Mouse (Mus musculus) heart, embryonic 15.5 days (tissue): ENCODE results near the gene Cacng7. TPM values are rescaled to one million over a fixed set of nuclear protein-coding genes. Genes with fewer than 3 reads are reported as not detected.

Experiments
- ATAC-seq: fragments of 200-750 bp; cut with Nextera tagmentation; replicated peaks from 2 replicates; pipeline ENCODE4 v1.8.0; 2017; ENCODE audit warnings: low read depth, moderate TSS enrichment; ENCODE audit not compliant: insufficient number of reproducible peaks, insufficient read depth, low FRiP score
- H3K27ac ChIP-seq: fragments of 300-500 bp; sonication (generic); 2 replicates; pipeline ENCODE4 v1.5.1; 2015; ENCODE audit warnings: mild to moderate bottlenecking, inconsistent platforms
- H3K27me3 ChIP-seq: fragments of 300-500 bp; sonication (generic); 2 replicates; pipeline ENCODE4 v1.6.1; 2015; ENCODE audit warnings: inconsistent platforms
- H3K36me3 ChIP-seq: fragments of 300-500 bp; sonication (generic); 2 replicates; pipeline ENCODE4 v1.6.1; 2015; ENCODE audit warnings: mild to moderate bottlenecking, inconsistent platforms
- H3K4me1 ChIP-seq: fragments of 300-500 bp; sonication (generic); replicated peaks from 2 replicates; pipeline ENCODE4 v1.6.1; 2015; ENCODE audit warnings: inconsistent platforms
- H3K4me2 ChIP-seq: fragments of 300-500 bp; sonication (generic); 2 replicates; pipeline ENCODE4 v1.6.1; 2015; ENCODE audit warnings: inconsistent platforms, mild to moderate bottlenecking, moderate library complexity
- H3K4me3 ChIP-seq: fragments of 300-500 bp; sonication (generic); 2 replicates; pipeline ENCODE4 v1.5.1; 2015; ENCODE audit warnings: mild to moderate bottlenecking, inconsistent platforms
- H3K9ac ChIP-seq: fragments of 300-500 bp; sonication (generic); 2 replicates; pipeline ENCODE4 v1.6.1; 2015; ENCODE audit warnings: mild to moderate bottlenecking, inconsistent platforms
- H3K9me3 ChIP-seq: fragments of 300-500 bp; sonication (generic); replicated peaks from 2 replicates; pipeline ENCODE4 v1.6.1; 2016; ENCODE audit warnings: inconsistent platforms
- WGBS: fragments of 180-500 bp; shearing (Covaris S2); methylation state at CpG from one replicate; pipeline ENCODE4 v1.1.7; 2015; ENCODE audit warnings: mixed read lengths; 5-methylcytosine and 5-hydroxymethylcytosine counted together
- polyA plus RNA-seq: library from polyadenylated mRNA; unstranded; fragments of >200 nt; fragmentation: Nextera tagmentation; extraction: Ambion mirVana; gene quantifications from 2 replicates; pipeline ENCODE4 v1.2.1, GENCODE M21; 2015

Cacng7 gene
- polyA plus RNA-seq, 1 experiment from 2014 or later: 0.10 TPM

DNA sequence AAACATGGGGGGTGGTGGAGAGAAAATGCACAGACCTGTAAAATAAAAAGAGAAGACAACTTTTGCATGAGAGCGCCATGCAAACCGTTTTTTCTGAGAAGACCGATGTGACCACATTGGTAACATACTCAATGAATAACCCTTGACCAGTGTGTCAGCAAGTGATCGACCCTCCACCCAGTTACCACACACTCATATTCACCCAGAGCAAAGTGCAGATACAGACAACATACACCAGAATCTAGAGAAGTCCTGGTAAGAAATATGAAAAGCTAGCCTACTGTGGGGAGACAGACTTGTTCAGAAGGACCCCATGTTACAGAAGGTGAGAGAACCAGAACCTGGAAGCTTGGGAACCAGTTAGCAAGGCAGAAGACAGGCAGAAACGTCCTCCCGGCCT, 1.6 kb upstream of the Cacng7 start:
- WGBS: 52% methylated on average over 6 of the region's 6 CpGs
- Histone ChIP-seq H3K27ac (no peak overlapping the region), H3K4me1 (peaks cover 18% of the 10 kb centered on the region), H3K9ac (no peak overlapping the region), H3K36me3 (no peaks in the 10 kb centered on the region), H3K4me2 (peak overlapping the region; percentile 65), H3K27me3 (peaks cover 54% of the 10 kb centered on the region), H3K9me3 (no peaks in the 10 kb centered on the region), H3K4me3 (peak overlapping the region; percentile 57)
- ATAC-seq: no peak

DNA sequence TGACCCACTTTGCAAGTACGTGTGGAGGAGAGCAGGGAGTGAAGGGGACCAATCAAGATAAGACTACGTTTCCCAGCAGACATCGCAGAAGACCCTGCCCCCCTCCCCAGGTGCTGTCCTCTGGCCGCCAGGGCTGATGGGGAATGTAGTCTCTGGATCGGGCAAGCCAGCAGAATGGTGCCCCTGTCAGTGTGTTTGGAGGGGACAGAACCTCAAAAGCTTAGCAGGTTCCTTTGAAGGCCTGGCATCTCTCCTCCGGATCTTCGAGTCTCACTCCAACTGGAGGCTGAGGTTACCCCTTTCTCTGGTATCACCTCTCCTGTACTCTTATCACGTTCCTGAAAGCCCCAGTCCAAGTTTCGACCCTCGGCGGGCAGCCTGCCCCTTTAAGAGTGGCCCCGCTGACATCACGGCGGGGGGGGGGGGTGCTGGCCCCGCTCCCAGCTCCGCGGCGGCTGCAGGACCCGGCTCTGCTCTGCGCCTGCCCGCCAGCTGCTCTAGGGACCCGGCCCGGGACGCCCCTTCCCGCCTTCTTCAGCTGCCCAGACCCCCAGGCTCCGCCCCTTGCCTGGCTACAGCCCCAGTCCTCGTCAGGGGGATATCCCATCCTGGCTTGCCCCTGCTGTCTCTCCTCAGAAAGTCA, 1.1 kb upstream of the Cacng7 start:
- Histone ChIP-seq H3K9ac (peak overlapping the region; percentile 38; the same call in 1 of the 2 replicates), H3K36me3 (no peaks in the 10 kb centered on the region), H3K27me3 (peaks cover 54% of the 10 kb centered on the region), H3K4me3 (peak overlapping the region; percentile 57), H3K9me3 (no peaks in the 10 kb centered on the region), H3K27ac (peak overlapping the region; percentile 54), H3K4me1 (peaks cover 18% of the 10 kb centered on the region), H3K4me2 (peak overlapping the region; percentile 65)
- WGBS: under 1% methylated on average over 27 of the region's 27 CpGs
- ATAC-seq: peak; percentile 88

DNA sequence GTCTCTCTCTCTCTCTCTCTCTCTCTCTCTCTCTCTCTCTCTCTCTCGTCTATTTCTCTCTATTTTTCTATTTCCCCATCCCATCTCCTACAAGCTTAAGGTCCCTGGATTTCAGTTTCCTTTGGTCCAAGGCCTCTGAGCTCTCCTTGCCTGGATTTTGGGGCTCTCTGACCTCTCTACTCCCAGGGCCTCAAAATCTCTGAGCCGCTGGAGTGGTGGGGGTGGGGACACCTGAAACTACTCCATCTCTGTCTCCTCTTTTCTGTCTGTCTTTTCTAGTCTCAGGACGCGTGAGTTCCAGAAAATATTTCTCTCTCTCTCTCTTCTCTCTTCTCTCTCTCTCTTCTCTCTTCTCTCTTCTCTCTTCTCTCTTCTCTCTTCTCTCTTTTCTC, 535 bp upstream of the Cacng7 start:
- H3K9me3 ChIP-seq: no peaks in the 10 kb centered on the region
- no peaks in the 10 kb centered on the region for H3K36me3 ChIP-seq
- H3K4me2 ChIP-seq: peak overlapping the region; percentile 65
- no peak for ATAC-seq
- 0% methylated on average over 4 of the region's 4 CpGs for WGBS
- peak overlapping the region; percentile 54 for H3K27ac ChIP-seq
- peak overlapping the region; percentile 38; the same call in 1 of the 2 replicates for H3K9ac ChIP-seq
- H3K27me3 ChIP-seq: peaks cover 54% of the 10 kb centered on the region
- peak overlapping the region; percentile 57 for H3K4me3 ChIP-seq
- peaks cover 18% of the 10 kb centered on the region for H3K4me1 ChIP-seq

DNA sequence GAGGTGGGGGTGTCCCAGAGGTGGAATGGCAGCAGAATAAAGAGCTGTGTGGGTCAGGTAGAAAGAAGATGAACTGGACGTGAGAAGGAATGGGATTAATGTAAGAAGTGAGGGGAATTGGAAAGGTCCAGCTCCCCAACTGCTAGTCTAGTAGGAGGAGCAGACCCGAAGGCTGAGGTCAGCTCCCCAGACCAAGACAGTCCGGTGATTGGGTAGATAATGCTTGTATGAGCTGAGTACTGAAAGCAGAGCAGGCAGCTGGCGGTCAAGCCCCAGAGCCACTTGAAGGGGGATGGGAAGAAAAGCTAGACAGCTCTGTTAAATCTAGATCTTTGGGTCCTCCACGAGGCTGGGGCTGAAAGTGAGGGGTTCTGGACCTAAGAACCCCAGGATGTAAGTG, 787 bp downstream of the Cacng7 start:
- peaks cover 57% of the 10 kb centered on the region for H3K27me3 ChIP-seq
- no peak overlapping the region for H3K27ac ChIP-seq
- no peaks in the 10 kb centered on the region for H3K36me3 ChIP-seq
- WGBS: 13% methylated on average over 5 of the region's 5 CpGs
- no peak for ATAC-seq
- peaks cover 18% of the 10 kb centered on the region for H3K4me1 ChIP-seq
- no peaks in the 10 kb centered on the region for H3K9me3 ChIP-seq
- peak overlapping the region; percentile 65 for H3K4me2 ChIP-seq
- peak overlapping the region; percentile 57 for H3K4me3 ChIP-seq
- H3K9ac ChIP-seq: no peak overlapping the region

DNA sequence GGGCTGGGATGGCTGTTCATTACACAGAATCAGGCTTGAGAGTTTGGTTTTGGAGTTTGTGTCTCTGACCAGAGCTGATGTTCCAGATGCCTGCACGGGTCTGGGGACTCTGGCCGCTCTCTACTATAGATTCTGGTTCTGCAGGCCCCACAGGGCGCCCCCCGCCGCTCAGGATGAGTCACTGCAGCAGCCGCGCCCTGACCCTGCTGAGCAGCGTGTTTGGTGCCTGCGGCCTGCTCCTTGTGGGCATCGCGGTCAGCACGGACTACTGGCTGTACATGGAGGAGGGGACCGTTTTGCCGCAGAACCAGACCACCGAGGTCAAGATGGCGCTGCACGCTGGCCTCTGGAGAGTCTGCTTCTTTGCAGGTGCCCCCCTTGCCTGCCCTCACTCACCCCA, 3.7 kb downstream of the Cacng7 start:
- Histone ChIP-seq H3K4me2 (no peak overlapping the region), H3K27me3 (peaks cover 33% of the 10 kb centered on the region), H3K27ac (no peak overlapping the region), H3K4me1 (peaks cover 11% of the 10 kb centered on the region), H3K36me3 (no peaks in the 10 kb centered on the region), H3K4me3 (no peak overlapping the region), H3K9me3 (no peaks in the 10 kb centered on the region), H3K9ac (no peak overlapping the region)
- 63% methylated on average over 17 of the region's 17 CpGs for WGBS
- ATAC-seq: no peak

DNA sequence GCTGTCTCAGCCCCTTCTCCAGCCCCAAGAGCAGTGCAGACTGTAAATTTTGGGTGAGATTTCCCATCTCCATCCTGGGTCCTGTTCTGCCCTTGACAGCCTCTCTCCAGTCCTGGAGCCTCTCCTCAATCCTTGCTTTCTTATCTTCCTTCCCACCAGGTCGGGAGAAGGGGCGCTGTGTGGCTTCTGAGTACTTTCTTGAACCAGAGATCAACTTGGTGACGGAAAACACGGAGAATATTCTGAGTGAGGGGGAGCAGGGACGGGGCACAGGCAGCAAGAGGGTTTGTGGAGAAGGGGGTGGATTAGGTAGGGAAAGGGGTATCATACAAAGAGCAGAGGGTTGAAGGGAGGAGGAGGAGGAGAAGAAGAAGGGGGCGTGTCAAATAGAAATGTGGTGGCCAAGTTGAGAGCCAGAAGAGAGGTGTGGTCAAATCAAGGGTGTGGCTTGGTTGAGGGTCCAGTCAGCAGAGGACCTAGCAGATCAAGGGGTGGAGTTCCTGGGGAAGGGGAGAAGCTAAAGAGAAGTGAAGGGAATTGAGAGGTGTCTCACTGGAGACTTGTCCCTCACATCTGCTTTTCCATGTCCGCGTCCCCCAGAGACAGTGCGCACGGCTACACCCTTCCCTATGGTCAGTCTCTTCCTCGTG, 5.7 kb downstream of the Cacng7 start:
- Histone ChIP-seq H3K27me3 (peaks cover 18% of the 10 kb centered on the region), H3K9me3 (no peaks in the 10 kb centered on the region), H3K9ac (no peak overlapping the region), H3K4me2 (no peak overlapping the region), H3K4me1 (no peaks in the 10 kb centered on the region), H3K4me3 (no peak overlapping the region), H3K27ac (no peak overlapping the region), H3K36me3 (no peaks in the 10 kb centered on the region)
- 62% methylated on average over 11 of the region's 11 CpGs for WGBS
- ATAC-seq: no peak

DNA sequence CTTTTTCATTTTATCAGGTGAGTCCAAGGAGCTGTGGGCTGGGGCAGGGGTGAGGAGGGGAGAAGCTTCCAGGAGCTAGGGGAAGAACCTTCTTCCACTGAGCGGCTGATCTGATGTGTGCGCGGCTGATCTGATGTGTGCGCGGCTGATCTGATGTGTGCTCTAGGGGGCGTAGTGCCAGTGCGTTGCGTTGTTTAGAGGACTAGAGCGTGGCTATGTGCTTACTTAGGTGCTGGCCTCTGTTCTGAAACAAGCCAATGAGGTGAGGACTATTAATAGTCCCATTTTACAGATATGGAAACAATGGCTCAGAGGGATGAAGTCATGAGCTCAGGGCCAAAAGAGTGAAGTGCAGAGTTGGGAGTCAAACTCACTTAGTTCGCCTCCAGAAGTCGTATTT, 6.3 kb downstream of the Cacng7 start:
- Histone ChIP-seq H3K4me3 (no peak overlapping the region), H3K36me3 (no peaks in the 10 kb centered on the region), H3K4me1 (no peaks in the 10 kb centered on the region), H3K9ac (no peak overlapping the region), H3K27me3 (peaks cover 12% of the 10 kb centered on the region), H3K9me3 (no peaks in the 10 kb centered on the region), H3K4me2 (no peak overlapping the region), H3K27ac (no peak overlapping the region)
- 85% methylated on average over 11 of the region's 11 CpGs for WGBS
- no peak for ATAC-seq

DNA sequence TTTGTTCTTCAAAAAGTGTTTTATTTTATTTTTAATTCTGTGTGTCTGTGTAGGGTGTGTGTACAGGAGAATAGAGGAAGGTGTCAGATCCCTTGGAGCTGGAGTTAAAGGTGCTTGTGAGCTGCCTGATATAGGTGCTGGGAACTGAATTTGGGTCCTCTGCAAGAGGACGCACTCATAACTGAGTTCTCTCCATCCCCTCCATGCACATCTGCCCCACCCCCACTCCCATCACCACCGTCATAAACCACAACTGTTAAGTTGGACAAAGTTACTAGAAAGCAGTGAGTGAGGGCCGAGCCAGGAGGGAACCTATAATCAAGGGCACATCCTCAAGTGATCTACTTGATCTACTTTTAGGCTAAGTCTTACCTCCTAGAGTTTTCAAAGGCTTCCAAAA, 11.1 kb downstream of the Cacng7 start:
- H3K9ac ChIP-seq: no peak overlapping the region
- WGBS: 81% methylated on average over 3 of the region's 3 CpGs
- no peaks in the 10 kb centered on the region for H3K36me3 ChIP-seq
- no peaks in the 10 kb centered on the region for H3K4me1 ChIP-seq
- no peak overlapping the region for H3K4me3 ChIP-seq
- no peaks in the 10 kb centered on the region for H3K27me3 ChIP-seq
- no peaks in the 10 kb centered on the region for H3K9me3 ChIP-seq
- H3K27ac ChIP-seq: no peak overlapping the region
- ATAC-seq: no peak
- no peak overlapping the region for H3K4me2 ChIP-seq

DNA sequence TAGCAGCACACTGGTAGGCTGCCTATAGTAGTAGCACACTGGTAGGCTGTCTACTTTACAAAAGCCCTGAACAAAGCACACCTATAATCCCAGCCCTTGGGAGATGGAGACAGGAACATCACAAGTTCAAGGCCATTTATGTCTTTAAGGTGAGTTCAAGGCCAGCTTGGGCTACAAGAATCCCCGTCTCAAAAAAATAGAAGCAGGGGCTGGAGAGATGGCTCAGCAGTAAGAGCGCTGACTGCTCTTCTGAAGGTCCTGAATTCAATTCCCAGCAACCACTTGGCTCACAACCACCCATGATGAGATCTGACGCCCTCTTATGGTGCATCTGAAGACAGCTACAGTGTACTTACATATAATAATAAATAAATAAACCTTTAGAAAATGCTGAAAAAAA, 12.5 kb downstream of the Cacng7 start:
- H3K9me3 ChIP-seq: no peaks in the 10 kb centered on the region
- no peaks in the 10 kb centered on the region for H3K36me3 ChIP-seq
- H3K27me3 ChIP-seq: no peaks in the 10 kb centered on the region
- H3K4me1 ChIP-seq: no peaks in the 10 kb centered on the region
- ATAC-seq: no peak
- no peak overlapping the region for H3K4me2 ChIP-seq
- no peak overlapping the region for H3K4me3 ChIP-seq
- 79% methylated on average over 3 of the region's 3 CpGs for WGBS
- no peak overlapping the region for H3K9ac ChIP-seq
- H3K27ac ChIP-seq: no peak overlapping the region

DNA sequence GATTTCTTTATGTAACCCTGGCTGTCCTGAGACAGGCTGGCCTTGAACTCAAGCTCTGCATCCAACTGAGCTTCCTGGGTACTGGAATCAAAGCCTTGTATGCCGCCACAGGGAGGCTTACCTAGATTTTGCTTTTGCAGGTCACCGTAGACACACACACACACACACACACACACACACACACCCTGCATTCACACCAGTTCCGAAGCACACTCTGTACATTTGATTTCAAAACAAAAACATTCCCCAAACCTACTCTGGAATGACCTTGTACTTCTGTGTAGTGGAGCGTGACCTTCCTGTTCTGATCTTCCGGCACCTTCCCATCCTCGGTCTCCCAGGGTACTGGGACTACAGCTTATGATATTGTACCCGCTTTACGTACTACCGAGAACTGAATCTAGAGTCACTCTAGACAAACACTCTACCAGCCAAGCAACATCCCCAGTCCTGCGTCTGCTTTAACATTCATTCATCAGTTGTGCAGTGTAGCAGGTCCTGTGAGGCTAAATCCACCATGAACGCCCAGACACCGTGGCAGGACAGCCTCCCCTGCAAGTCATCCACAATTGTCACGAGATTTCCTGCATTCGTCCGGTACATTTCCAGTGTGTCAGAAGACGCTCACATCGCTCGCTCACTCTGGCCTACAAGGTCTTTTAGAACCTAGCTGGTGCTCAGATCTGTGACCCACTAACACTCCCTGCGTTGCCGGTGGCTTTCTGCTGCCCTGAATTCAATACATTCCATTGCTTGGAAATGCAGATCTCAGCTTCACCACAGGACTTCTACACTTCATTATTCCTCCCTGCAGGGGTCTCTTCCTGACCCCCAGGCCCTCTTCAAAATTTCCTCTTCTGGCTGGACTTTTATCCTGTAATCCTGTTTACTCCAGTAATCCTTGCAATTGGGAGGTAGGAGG, 14.9 kb downstream of the Cacng7 start:
- no peaks in the 10 kb centered on the region for H3K4me1 ChIP-seq
- 53% methylated on average over 20 of the region's 20 CpGs for WGBS
- no peaks in the 10 kb centered on the region for H3K36me3 ChIP-seq
- H3K9ac ChIP-seq: no peak overlapping the region
- no peak for ATAC-seq
- H3K27ac ChIP-seq: no peak overlapping the region
- H3K4me3 ChIP-seq: no peak overlapping the region
- no peak overlapping the region for H3K4me2 ChIP-seq
- H3K27me3 ChIP-seq: no peaks in the 10 kb centered on the region
- H3K9me3 ChIP-seq: no peaks in the 10 kb centered on the region

DNA sequence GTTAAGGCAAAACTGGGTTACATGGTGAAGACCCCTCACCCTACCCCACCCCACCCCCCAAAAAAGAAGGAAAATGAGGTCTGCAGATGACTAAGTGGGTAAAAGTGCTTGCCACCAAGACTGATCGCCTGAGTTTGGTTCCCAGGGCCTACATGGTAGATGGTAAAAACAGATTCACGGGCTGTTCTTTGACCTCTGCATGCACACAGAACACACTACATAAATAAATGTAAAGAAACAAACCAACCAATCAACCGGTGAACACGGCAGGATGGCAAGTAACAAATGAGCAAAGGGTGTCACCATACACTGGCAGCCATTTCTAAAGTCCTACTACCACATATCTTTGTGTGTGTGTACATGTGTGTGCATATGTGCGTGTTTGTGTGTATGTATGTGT, 15.6 kb downstream of the Cacng7 start:
- H3K27me3 ChIP-seq: no peaks in the 10 kb centered on the region
- H3K9ac ChIP-seq: no peak overlapping the region
- H3K4me2 ChIP-seq: no peak overlapping the region
- H3K36me3 ChIP-seq: no peaks in the 10 kb centered on the region
- H3K4me3 ChIP-seq: no peak overlapping the region
- H3K4me1 ChIP-seq: no peaks in the 10 kb centered on the region
- ATAC-seq: no peak
- no peaks in the 10 kb centered on the region for H3K9me3 ChIP-seq
- H3K27ac ChIP-seq: no peak overlapping the region
- 64% methylated on average over 5 of the region's 5 CpGs for WGBS
